ENCODE assay signal across 11 mouse cellular contexts in the genomic region with DNA sequence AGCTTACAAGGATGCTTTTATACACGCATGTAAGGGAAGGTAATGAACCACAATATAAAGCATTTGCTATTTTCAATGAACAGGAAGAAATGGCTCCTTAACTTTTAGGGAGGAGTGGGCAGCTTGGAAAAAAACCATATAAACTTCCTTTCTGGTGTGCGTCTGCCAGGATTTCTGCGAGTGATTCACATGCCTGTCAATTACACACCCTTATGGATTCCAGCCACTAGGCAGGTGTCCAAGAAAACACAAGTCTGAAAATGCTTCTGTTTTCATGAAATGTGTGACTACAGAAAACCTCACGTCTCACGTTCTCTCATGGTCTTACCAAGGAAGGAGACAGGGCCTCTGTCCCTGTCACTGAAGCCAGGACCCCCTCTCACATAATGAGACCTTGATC.
DNase-seq lines count a peak whose midpoint lies in the region; ATAC-seq lines count a peak whose summit lies in the region.
"Had no signal": no experiment of that assay in that cellular context is flagged by ENCODE, and none has a peak within 500 bp of the region (broad histone marks: within the 10 kb centered on the region; RNA-seq: fewer than 3 reads in every experiment).

No protein-coding gene starts in this region.

- H3K9me3 ChIP-seq in heart, embryonic 11.5 days (replicated peaks; ENCODE audit: control insufficient read depth, low read length) = no peaks in the 10 kb centered on the region
- H3K9me3 ChIP-seq: kidney, embryonic 15.5 days had no signal

- DNase-seq in adrenal gland, adult 2 months = peak; percentile 73
- DNase-seq in adrenal gland, postnatal 4 days (ENCODE audit: low spot score in 2 of 2) = no peak
- DNase-seq in heart, adult 8-10 months (ENCODE audit: low spot score) = peak; percentile 32
- DNase-seq in NIH3T3 (ENCODE audit: low read depth) = peak; percentile 79
- DNase-seq in left cerebral cortex, postnatal 14 days (ENCODE audit: low spot score in 2 of 2) = peak; percentile 61 to 67
- DNase-seq in neural tube, embryonic 10.5 days (ENCODE audit: extremely low spot score, low spot score) = no peak
- no peak for DNase-seq in c-Kit-positive CD71-positive TER-119-positive erythroid progenitor cells, embryonic 14.5 days (ENCODE audit: low spot score)

- no peak overlapping the region for H3K27ac ChIP-seq in heart, embryonic 11.5 days (ENCODE audit: low read depth, low read length)
- H3K27ac ChIP-seq: heart, adult 2 months; kidney, embryonic 15.5 days; liver, embryonic 14.5 days had no signal

- H3K27me3 ChIP-seq in heart, embryonic 11.5 days (ENCODE audit: control insufficient read depth, insufficient read depth, low read length) = no peaks in the 10 kb centered on the region
- H3K27me3 ChIP-seq: kidney, embryonic 15.5 days had no signal

- H3K9ac ChIP-seq in heart, embryonic 11.5 days (ENCODE audit: low read depth, low read length) = no peak overlapping the region
- H3K9ac ChIP-seq: kidney, embryonic 15.5 days; liver, embryonic 14.5 days had no signal

- no peaks in the 10 kb centered on the region for H3K4me1 ChIP-seq in heart, embryonic 11.5 days (ENCODE audit: control insufficient read depth, insufficient read depth, low read length)
- H3K4me1 ChIP-seq: kidney, embryonic 15.5 days had no signal

- intact Hi-C loops in left cerebral cortex, postnatal 14 days (cut with DNase I) = no loop called here

- WGBS in heart, embryonic 11.5 days (ENCODE audit: insufficient replicate concordance) = 82% methylated on average over 5 of the region's 5 CpGs

- H3K36me3 ChIP-seq in heart, embryonic 11.5 days (ENCODE audit: control insufficient read depth, insufficient read depth, low read length) = no peaks in the 10 kb centered on the region
- H3K36me3 ChIP-seq: kidney, embryonic 15.5 days had no signal

- ATAC-seq in heart, embryonic 11.5 days (replicated peaks; ENCODE audit: insufficient number of reproducible peaks, low FRiP score, low TSS enrichment) = no peak

- no peak overlapping the region for H3K4me2 ChIP-seq in heart, embryonic 11.5 days
- H3K4me2 ChIP-seq: kidney, embryonic 15.5 days had no signal

- no peak overlapping the region for H3K4me3 ChIP-seq in heart, embryonic 11.5 days (ENCODE audit: low read depth, low read length)
- H3K4me3 ChIP-seq: heart, adult 2 months; kidney, embryonic 15.5 days had no signal

Comparison
In these comparisons a context has a peak if more than half of its experiments do, and no peak if none do; other contexts are left out.
1. DNase-seq: peak in adrenal gland, adult 2 months (single experiment), heart, adult 8-10 months (single experiment), NIH3T3 (single experiment) and left cerebral cortex, postnatal 14 days (2 of 2); none in adrenal gland, postnatal 4 days (0 of 2), neural tube, embryonic 10.5 days (single experiment) and c-Kit-positive CD71-positive TER-119-positive erythroid progenitor cells, embryonic 14.5 days (single experiment).